Mouse (Mus musculus) ES-Bruce4 (cell line): Measurements from ENCODE around the gene Zswim7.

Experiments
- CTCF ChIP-seq: IDR thresholded peaks from one replicate; pipeline ENCODE4 v1.8.1; 2011; ENCODE audit warnings: low read depth, low read length
- EP300 ChIP-seq: IDR thresholded peaks from 2 replicates; pipeline ENCODE4 v1.6.1; 2011; ENCODE audit warnings: low read depth, low read length; ENCODE audit not compliant: insufficient read depth
- POLR2A ChIP-seq: IDR thresholded peaks from one replicate; pipeline ENCODE4 v1.8.1; 2011; ENCODE audit warnings: low read length; ENCODE audit not compliant: insufficient read depth

GRCm38 (mm10) chr11:62265642-62266041 lies 15.5 kb downstream of the Zswim7 start:
- TF ChIP-seq POLR2A (no peak), EP300 (no peak), CTCF (no peak)
